Mouse (Mus musculus) embryo, embryonic 11.5 days (tissue): ENCODE data around the gene Sez6l.
"Not testable (repeated sequence)": the region's sequence is repeated elsewhere in the genome, so short reads cannot be mapped to it uniquely, and the experiment has no call there.

Experiments
- DNase-seq: peaks from one replicate; pipeline ENCODE4 v3.0.0-alpha.2; 2012; ENCODE audit warnings: low read depth, low spot score

Sez6l gene

DNA sequence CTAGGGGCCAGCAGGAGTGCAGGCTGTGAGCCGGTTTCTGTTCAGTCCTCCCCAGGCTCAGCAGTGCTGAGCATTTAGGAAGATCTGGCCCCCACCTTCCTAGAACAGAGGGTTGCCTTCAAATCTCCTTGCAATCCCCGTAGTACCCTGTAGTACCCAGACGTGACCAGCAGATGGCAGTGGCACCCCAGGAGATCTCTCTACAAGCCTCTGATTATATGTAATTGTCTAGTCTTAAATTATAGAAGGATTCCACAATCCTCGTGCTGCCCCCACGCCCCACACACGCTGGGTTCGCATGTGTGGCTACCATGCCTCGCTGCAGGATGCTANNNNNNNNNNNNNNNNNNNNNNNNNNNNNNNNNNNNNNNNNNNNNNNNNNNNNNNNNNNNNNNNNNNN lies 144.0 kb downstream of the Sez6l start:
- peak; percentile 55 for DNase-seq

DNA sequence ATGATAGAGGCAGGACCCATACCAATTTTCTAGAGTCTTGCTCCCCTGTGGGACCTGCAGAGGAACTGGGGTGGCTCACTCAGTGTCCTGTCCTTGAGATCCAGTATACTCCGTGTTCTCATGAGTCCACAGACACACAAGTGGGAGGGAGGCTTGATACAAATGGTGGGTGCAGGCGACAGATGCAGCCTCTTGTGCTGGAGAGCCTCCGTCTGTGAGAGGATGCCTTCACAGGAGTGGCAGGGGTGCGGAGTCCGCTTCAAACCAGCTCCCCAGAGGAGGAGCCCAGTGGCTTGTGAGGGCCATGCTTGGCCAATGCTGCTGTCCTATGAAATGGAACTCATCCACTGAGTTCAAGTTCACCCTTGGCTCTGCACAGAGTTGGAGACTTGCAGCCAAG lies 145.0 kb downstream of the Sez6l start:
- DNase-seq, result no peak

DNA sequence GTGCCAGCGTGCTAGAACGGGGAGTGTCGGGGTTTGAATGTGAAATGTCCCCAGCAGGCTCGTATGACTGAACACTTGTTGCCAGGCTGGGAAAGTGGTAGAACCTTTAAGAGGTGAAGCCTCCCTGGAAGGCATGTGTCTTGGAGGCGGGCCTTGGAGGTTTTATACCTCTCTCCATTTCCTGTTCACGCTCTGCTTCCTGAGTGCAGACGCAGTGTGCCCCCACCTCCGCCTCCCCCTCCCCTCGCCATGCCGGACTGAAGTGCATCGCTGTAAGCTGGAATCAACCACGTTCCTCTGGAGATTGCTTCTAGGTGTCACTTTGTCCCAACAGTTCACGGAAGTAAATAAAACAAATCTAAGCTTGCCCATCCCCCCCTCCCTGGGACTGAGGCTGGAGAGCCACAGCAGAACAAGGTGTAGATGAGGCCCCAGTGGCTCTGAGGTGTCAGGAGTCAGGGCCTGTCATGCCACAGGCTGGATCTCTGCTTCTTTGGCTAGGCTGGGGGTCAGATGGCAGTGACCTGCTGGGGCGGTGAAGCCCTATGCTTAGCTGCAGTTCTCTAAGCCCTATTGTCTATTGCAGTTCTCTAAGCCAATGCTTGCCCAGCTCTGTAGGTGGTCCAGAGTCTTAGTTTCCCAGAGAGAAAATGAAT lies 145.7 kb downstream of the Sez6l start:
- no peak for DNase-seq

DNA sequence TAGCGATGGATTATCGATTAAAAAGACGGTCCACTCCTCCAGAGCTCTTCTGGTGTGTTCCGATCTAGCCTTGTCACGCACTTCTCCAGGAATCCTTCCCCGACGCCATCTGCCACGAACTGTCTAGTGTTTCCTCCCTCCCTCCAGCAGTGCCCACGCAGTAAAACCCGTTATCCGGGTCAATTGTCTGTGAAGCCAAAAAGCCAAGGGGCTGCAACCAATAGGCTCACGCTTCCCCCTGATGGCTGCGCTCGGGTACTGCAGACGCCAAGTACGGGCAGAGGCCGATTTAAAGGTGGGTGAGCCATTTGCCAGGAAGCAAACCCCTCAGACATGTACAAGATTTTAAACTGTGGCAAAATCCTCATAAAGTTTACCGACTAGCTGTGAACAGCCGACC lies 148.0 kb downstream of the Sez6l start:
- DNase-seq, result peak; percentile 41

DNA sequence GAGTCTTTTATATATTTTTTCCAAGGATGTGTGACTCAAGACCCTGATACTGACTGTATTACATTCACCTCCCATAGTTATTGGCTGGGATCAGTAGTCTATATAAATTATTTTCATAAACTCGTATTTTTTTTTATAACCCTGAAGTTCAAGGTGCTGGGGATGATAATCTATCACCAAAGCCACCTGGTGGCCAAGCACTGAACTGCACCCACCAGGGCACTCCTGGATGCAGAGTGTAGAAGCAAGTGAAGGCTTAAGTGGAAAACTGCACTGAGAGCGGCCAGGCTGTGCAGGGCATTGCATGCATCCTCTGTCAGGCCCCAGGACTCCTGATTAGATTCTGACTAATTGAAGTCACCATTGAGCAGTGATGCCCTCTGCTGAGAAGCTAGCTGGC lies 149.7 kb downstream of the Sez6l start:
- DNase-seq, result peak; percentile 36

DNA sequence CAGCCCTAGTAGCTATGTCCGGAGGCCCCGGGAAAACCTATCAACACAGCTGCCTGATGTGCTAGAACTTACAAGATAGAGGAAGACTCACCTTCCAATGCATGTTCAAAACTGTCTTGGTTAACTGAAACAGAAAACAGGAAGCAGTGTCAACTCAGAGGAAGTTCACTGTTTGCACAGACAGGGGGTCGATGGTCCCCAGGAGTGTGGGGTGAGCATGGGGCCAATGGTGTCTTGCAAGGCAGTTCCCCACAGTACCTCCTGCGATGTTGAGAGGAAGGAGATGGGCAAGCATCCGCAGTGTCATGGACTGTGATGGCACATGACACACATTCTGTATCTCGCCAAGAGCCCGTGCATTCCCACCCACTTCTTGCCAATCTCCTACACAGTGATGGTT lies 150.3 kb downstream of the Sez6l start:
- no peak for DNase-seq

DNA sequence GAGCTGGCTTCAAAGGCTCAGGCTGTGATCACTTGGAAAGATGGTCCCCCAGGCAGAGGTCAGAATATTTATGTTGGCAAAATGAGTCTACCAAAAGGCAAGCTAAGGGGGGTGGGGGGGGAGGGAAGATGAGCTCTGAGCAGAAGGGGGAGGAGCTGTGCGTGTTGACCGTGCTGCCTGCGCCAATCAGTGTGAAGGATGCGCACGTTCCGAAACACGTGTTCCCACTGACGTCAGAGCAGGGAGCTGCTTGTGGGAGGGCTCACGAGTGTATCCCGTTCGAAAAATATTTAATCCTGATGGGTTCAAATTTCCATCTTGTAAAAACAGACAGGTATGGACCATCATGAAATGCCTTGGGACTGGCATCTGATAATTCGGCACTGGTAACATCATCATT lies 157.4 kb downstream of the Sez6l start:
- DNase-seq, result no peak

DNA sequence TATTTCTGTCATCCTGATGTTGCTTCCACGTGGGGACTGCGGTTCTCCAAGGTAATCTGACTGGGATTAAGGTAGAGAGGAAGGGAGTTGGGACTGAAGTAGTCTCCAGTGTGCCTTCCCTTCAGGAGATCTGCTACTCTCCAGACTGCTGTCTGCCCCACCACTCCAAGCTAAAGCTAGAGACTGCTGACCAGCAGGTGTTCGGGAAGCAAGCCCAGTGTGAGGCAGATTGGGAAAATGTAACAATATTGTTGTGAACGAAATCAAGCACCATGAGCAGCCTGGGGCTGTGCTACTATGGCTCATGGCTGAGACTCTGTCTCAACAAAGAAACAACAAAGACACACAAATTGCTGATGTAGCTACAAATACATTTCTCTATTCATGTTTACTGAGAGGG lies 159.0 kb downstream of the Sez6l start:
- no peak for DNase-seq

DNA sequence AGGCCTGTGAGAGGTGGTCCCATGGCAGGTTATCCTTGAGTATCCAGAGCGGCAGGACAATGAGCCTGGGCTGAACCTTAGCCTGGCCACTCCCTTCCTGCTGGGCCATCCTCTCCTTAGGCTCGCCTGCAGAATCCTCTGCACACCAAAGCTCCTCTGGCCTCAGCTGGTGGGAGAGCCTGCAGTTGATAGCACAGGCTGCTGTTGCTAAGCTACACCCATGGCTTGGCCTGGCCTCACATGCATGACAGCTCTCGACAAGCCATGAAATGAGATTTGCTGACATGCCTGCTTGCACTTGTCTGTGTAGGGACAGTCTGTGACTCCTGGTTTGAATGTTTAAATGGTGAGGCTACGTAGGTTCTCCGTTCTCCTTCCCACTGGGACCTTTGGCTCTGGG lies 160.3 kb downstream of the Sez6l start:
- DNase-seq, result no peak

DNA sequence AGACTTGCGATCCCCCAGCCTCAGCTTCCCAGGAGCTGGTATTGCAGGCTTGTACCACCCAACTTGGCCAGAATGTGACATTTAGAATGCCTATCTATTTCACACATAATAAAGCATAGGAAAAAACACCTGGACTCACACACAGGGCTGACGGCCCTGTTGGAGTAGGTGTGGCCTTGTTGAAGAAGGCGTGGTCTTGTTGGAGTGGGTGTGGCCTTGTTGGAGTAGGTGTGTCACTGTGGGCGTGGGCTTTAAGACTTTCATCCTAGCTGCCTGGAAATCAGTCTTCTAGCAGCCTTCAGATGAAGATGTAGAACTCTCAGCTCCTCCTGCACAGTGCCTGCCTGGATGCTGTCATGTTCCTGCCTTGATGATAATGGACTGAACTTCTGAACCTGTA lies 164.2 kb downstream of the Sez6l start:
- not testable (repeated sequence) for DNase-seq

DNA sequence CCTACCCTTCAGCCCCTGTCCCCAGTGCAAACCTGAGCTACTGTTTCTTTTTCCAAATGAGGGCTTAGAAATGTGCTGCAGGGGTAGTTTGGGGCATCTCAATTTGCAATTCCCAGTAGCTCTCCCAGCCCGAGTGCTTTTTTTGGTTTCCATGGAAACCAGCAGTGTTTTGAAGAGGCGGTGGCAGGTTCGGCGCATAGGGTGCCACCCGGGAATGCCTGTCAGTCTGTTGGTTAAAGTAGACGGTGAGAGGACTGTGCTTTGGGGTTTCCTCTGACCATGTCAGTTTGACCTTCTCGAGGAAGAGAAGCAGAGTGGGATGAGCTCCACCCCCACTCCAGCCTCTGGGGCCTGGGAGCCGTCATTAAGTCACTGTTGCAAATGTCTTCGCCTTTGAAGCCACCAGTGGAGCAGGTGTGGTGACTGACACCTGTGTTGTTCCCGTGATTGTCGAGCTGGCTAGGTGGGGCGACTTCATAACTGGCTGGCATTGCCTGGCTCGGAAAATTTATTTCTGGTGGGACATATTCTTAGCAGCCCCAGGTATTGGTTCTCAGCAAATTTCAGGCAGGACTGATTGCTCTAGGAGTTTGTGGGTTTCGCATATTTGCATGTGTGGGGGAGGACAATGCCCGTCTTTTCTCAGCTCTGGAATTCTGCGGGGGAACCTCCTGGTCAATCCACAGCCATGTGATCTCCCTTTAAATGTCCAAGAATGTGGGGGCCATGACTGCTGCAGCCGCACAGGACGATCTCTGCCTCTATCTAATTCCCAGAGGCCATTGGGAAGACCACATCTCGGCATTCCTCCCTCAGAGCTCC lies 165.3 kb downstream of the Sez6l start:
- peak; percentile 53 for DNase-seq

DNA sequence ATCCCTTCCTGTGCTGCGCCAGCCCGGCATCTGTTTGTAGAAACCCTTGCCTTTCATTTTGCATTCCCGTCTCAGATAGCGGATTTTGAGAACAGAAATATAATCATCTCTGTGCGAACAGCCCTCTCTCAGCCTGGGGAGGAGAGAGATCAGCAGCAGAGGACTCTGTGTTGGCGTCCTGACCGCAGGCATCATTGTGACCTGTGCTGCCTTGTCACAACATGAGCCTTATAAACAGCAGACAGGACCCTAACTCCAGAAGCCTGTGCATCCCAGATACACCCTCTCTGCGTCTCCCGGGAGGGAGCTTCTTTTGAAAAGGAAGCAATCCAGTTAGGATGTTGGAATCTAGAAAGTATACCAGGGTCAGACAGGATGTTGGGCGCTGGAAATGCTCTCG lies 165.9 kb downstream of the Sez6l start:
- no peak for DNase-seq

DNA sequence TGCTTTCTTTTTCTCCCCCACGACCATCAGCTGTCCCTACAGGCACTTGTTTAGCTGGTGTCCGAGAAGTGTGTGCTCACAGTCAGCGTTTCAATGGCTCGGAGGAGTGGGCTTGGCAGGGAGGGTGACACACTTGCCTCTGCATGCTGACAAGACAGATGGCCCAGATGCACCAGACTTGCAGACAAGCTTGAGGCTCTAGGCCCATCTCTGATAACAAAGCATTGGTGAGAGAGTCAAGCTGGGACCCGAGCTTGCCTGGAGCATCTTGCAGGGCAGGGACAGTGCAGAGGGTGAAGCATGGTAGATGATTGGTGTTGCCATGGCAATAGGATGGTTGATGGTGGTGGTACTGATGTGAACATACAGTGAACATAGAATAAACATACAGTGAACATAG lies 167.7 kb downstream of the Sez6l start:
- DNase-seq, result no peak

DNA sequence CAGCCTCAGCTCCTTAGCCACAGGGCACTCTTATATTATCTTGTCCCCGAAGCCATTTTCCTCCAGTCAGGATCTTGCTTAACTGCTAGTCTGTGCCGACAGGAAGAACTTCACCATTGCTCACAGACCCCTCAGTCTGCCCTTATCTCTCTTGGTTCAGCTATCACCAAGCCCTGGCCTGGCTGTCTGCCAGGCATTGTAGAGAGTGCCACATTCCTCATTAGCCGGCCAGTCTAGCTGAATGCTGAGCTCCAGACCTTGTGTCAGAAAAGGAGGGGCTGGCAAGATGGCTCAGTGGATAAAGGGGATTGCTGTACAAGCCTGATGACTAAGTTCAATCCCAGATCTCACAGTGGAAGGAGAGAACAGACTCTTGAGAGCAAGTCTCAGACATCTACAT lies 171.0 kb downstream of the Sez6l start:
- DNase-seq, result no peak

DNA sequence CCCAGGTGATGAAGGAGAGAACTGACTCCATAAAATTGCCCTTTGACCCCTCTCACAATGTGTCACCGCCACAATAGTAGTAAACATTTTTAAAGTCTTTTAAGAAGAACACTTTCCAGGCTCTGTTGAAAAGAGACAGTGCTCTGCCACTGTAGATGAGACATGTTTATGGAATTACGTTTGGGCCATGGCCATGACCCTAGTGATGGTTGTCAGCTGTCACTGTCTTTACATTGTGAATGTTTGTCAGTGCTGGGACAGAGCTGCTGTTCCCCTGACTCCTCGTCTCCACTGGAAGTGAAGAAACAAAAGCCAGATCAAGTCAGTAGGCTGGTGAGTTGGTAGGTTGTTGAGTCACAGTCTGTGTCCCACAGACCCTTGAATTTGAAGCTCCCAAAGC lies 174.5 kb downstream of the Sez6l start:
- no peak for DNase-seq

DNA sequence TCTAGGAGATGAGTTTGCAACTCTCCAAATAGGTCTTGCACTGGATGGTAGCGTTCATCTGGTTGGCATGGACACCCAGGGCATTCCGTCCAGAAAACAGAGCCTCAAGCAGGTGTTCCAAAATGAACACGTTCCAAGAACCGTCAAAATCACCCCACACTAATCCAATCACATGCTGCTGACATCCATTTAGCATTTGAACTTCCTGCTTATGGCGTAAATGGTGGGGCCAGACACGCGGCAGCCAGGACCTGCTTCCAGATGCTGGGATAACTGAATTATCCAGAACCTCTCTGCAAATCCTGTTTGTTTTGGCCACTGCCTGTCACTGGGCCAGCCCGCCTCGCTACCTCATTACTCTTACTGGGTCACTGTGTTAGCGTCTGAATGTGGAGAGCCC lies 177.7 kb downstream of the Sez6l start:
- no peak for DNase-seq

DNA sequence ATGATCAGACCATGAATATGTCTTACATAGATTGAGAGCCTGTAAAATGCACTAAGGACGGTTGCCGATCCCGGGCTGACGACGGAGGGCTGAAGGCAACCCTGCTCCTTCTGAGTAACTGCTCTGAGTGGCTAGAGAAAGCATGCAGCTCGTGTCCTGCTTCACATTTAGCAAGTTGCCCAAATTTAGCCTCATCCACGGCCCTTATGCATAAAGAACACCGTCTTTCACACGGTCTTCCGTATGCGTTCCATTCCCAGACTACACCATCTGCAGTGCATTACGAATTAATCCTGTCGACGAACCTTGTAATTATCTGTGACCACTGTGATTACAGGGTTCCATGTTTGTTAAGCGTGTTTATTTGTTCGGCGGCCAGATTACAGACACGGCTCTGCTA lies 180.9 kb downstream of the Sez6l start:
- DNase-seq, result no peak

DNA sequence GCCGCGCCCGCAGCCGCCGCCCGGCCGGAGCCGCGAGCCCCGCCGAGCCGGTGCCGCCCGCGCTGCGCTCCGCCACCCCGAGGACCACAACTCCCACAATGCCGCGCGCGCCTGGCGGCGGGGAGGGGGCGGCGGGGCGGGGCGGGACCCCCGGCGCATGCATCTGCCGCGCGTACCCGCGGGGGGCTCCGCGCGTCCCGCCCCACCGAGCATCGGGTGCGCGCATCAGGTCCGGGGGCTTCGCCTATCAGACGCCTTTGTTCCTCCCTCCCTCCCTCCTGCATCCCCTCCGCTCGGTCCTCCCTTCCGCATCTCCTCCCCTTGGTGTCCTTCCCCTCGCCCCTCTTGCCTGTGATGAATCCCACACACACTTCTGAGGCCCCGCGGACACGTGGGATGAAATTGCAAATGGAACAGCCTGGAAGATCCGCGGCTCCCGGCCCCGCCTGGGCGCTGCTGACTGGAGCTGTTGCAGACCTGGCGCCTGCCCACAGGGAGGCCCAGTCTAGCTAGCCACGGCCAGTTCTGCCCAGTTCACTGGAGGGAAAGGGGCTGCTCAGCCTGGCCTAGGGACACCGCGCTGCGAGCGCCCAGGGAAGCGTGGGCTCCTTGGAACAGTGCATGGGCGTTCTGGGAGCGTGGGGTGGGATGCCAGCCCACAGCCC lies 182.1 kb downstream of the Sez6l start, which contains the start of gene Asphd2:
Gene Asphd2, minus strand, starts transcription at position 88 of the 665 bp plus-strand sequence.
- DNase-seq, result peak; percentile 72

DNA sequence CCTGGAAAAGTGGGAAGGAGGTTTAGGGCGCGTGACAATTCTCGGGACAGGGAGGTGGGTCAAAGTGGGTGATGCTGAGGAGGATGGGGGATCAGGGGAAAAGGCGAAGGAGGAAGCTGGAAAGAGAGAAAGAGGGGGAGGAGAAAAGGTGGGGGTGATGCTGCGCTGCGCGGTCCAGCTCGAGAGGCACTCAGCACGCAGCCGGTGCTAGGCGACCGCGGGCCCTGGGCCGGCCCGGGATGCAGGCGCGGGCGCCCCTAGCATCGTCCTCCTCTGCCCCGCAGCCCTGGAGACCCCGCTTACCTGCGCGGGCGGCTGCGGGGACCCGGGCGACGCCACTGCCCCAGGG lies 182.6 kb downstream of the Sez6l start:
- DNase-seq, result no peak

DNA sequence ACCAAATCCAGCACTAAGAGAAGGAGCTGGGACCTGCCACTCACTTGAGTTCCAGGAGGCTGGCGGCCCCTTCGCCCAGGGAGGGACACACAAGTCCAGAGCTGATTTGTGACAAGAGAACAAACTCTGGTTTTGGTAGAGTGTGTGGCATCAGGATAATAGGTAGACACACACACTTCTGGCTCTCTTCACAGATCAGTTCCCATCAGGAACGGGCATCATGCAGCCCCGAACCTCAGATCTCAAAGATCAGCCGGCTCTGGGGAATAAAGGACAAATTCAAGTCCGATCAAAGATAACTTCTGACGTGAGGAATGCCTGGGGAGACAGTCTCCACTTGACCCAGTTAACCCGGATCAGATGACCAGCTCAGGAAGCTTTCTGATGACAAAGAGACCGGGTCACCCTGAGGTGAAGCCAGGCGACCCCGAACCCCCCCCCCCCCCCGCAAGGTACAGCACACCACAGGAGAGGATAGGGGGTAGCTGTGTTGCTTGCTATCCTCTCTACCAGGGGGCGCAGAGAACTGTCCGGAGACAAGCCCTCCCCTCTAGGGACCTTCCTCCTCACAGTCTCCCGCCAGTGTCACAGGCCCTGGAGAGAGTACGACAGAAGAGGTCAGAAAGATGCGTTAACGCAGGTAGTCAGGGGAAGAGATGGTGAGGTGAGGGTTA lies 183.1 kb downstream of the Sez6l start:
- no peak for DNase-seq

DNA sequence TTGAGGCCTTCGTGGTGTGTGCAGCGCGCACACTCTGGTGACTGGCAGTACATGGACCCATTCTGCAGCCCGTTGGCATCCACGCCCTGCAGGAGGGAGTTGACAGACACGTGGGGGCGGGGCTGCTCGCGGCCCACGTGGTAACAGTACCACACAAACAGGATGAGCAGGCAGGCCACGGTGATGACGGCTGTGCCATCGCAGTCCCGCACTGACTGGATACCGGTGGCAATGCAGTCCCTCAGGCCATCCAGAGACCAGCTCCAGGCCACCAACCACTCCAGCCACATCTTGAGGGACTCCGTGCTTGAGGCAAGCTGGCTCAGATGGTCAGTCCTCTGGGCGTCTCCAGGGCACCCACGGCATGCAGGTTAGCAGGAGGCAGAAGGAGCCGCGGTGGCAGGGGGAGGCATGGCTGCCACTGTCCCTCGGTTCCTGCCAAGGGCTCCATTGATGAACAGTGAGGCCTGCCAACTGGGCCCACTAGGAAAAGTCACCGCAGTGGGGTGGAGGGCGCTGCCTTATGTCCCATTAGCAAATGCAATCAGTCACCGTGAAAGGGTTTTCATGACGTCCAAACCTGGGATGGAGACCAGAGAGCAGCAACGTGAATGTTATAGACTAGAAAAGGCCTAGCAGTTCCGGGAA lies 185.2 kb downstream of the Sez6l start:
- DNase-seq, result no peak

DNA sequence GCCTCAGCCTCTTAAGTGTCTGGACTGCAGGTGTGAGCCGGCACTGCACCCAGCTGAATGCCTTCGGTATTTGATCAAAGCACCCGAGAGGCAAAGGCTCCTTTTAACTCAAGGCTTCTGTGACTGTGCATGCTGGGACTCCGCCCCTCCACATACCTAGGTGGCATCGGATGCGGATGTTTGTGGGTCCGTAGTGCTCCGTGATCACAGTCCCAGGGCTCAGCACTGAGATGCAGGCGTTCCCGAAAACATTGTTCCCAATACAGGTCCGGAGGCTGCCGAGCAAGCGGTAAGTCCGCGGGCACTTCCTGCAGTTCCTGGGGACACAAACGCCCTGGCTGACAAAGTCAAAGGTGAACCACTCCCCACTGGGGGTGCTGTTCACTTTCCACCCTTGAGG lies 186.0 kb downstream of the Sez6l start:
- no peak for DNase-seq
